Mouse (Mus musculus) adrenal gland, postnatal 10 days (tissue): Measurements from ENCODE around the gene Ccr2. TPM values are rescaled to one million over a fixed set of nuclear protein-coding genes. Genes with fewer than 3 reads are reported as not detected.
"Not testable (repeated sequence)": the region's sequence is repeated elsewhere in the genome, so short reads cannot be mapped to it uniquely, and the experiment has no call there.

Source experiments
- DNase-seq: peaks from one replicate; pipeline ENCODE4 v3.0.0; 2021; ENCODE audit warnings: mixed read lengths
- total RNA-seq, 2 experiments: library from RNA; stranded (reverse); gene quantifications; 2 replicates each; pipeline ENCODE4 v1.2.3; 2021

The Ccr2 gene
- total RNA-seq, 2 experiments from 2014 or later, result 2.6 to 3.3 TPM

GRCm38 (mm10) chr9:124118489-124118888 is 16.7 kb downstream of the Ccr2 start:
- peak; percentile 13 for DNase-seq

GRCm38 (mm10) chr9:124121387-124122184 is 19.8 kb downstream of the Ccr2 start, which contains the start of gene Ccr5:
Gene Ccr5 (plus strand): TSS chr9:124121543.
- DNase-seq, result no peak

GRCm38 (mm10) chr9:124125576-124125975 is 23.8 kb downstream of the Ccr2 start:
- DNase-seq, result no peak

GRCm38 (mm10) chr9:124126373-124126772 is 24.6 kb downstream of the Ccr2 start:
- no peak for DNase-seq

GRCm38 (mm10) chr9:124127412-124127811 is 25.7 kb downstream of the Ccr2 start:
- no peak for DNase-seq

- DNase-seq, result peak; percentile 48
Measured at GRCm38 (mm10) chr9:124128379-124128778, 26.6 kb downstream of the Ccr2 start.

GRCm38 (mm10) chr9:124132899-124133298 is 31.1 kb downstream of the Ccr2 start:
- not testable (repeated sequence) for DNase-seq

GRCm38 (mm10) chr9:124134919-124135318 is 33.2 kb downstream of the Ccr2 start:
- DNase-seq, result not testable (repeated sequence)

GRCm38 (mm10) chr9:124137619-124138018 is 35.9 kb downstream of the Ccr2 start:
- DNase-seq, result no peak

- no peak for DNase-seq
Measured at GRCm38 (mm10) chr9:124138055-124138775, 36.5 kb downstream of the Ccr2 start.

GRCm38 (mm10) chr9:124143678-124144077 is 41.9 kb downstream of the Ccr2 start:
- no peak for DNase-seq

GRCm38 (mm10) chr9:124146307-124146706 is 44.6 kb downstream of the Ccr2 start:
- DNase-seq, result no peak

Other genes with a start within 250 kb of the Ccr2 start
- gene Xcr1, start 239.9 kb upstream of the Ccr2 start, total RNA-seq, result under 1 TPM; 0.15 to 0.27 TPM
- 1 to 10 TPM; 1.6 to 1.8 TPM for gene Ccr1, start 133.3 kb upstream of the Ccr2 start, total RNA-seq
- not detected for gene Ccr1l1, start 123.5 kb upstream of the Ccr2 start, total RNA-seq
- under 1 TPM; 0.33 to 0.42 TPM for gene Ccr3, start 80.0 kb upstream of the Ccr2 start, total RNA-seq
- gene Ccr5, start 19.6 kb downstream of the Ccr2 start, total RNA-seq, result 1 to 10 TPM; 1.5 to 2.9 TPM
- 10 to 100 TPM; 17.6 to 22.8 TPM for gene 2010315B03Rik, start 210.7 kb downstream of the Ccr2 start, total RNA-seq